Mouse (Mus musculus): ENCODE measurements around the gene Tma7. TPM values are rescaled to one million over a fixed set of nuclear protein-coding genes. Genes with fewer than 3 reads are reported as not detected.

Tma7 gene
- polyA plus RNA-seq, 1 experiment from 2014 or later: 585 TPM

GRCm38 (mm10) chr9:109073661-109074573 lies 8.5 kb downstream of the Tma7 start, which contains the start of gene Atrip:
Atrip (minus strand) TSS chr9:109074124.
- Histone ChIP-seq H3K27ac (ENCODE audit: low read length) (peak within 1 kb of the TSS; percentile 68), H3K27me3 (ENCODE audit: control insufficient read depth, insufficient read depth, low read length) (no peaks in the 10 kb centered on the region), H3K4me2 (ENCODE audit: low read depth, low read length) (peak within 1 kb of the TSS; percentile 85), H3K9me3 (replicated peaks; ENCODE audit: control insufficient read depth, low read length) (no peaks in the 10 kb centered on the region), H3K4me1 (ENCODE audit: control insufficient read depth, insufficient read depth, low read length) (peaks cover 15% of the 10 kb centered on the region), H3K36me3 (ENCODE audit: control insufficient read depth, insufficient read depth, low read length) (0 out of 2 replicates have a peak, but pooled peaks cover 6% of the 10 kb centered on the region), H3K9ac (ENCODE audit: low read length) (peak within 1 kb of the TSS; percentile 90), H3K4me3 (replicated peaks; ENCODE audit: low read length) (peak within 1 kb of the TSS; percentile 82)
- WGBS: under 1% methylated on average over 57 of the region's 57 CpGs
- ATAC-seq (ENCODE audit: insufficient read depth, low FRiP score): peak; percentile 98

GRCm38 (mm10) chr9:109068095-109068735 lies 14.2 kb downstream of the Tma7 start:
- Histone ChIP-seq H3K4me3 (replicated peaks; ENCODE audit: low read length) (no peak overlapping the region), H3K27me3 (ENCODE audit: control insufficient read depth, insufficient read depth, low read length) (no peaks in the 10 kb centered on the region), H3K4me1 (ENCODE audit: control insufficient read depth, insufficient read depth, low read length) (peaks cover 7% of the 10 kb centered on the region), H3K4me2 (ENCODE audit: low read depth, low read length) (no peak overlapping the region), H3K9ac (ENCODE audit: low read length) (no peak overlapping the region), H3K9me3 (replicated peaks; ENCODE audit: control insufficient read depth, low read length) (no peaks in the 10 kb centered on the region), H3K36me3 (ENCODE audit: control insufficient read depth, insufficient read depth, low read length) (peaks cover 6% of the 10 kb centered on the region), H3K27ac (ENCODE audit: low read length) (no peak overlapping the region)
- no peak for ATAC-seq (ENCODE audit: insufficient read depth, low FRiP score)
- 92% methylated on average over 3 of the region's 3 CpGs for WGBS

- Histone ChIP-seq H3K27me3 (ENCODE audit: control insufficient read depth, insufficient read depth, low read length) (no peaks in the 10 kb centered on the region), H3K4me1 (ENCODE audit: control insufficient read depth, insufficient read depth, low read length) (peaks cover 10% of the 10 kb centered on the region; the same call in 1 of the 2 replicates), H3K9ac (ENCODE audit: low read length) (no peak overlapping the region), H3K4me3 (replicated peaks; ENCODE audit: low read length) (no peak overlapping the region), H3K9me3 (replicated peaks; ENCODE audit: control insufficient read depth, low read length) (no peaks in the 10 kb centered on the region), H3K27ac (ENCODE audit: low read length) (no peak overlapping the region), H3K36me3 (ENCODE audit: control insufficient read depth, insufficient read depth, low read length) (no peaks in the 10 kb centered on the region; the same call in none of the 2 replicates), H3K4me2 (ENCODE audit: low read depth, low read length) (no peak overlapping the region)
- no peak for ATAC-seq (ENCODE audit: insufficient read depth, low FRiP score)
- 88% methylated on average over 5 of the region's 5 CpGs for WGBS
Observed at GRCm38 (mm10) chr9:109060898-109061295, 21.5 kb downstream of the Tma7 start.

GRCm38 (mm10) chr9:109060184-109060897 lies 22.0 kb downstream of the Tma7 start:
- Histone ChIP-seq H3K36me3 (ENCODE audit: control insufficient read depth, insufficient read depth, low read length) (no peaks in the 10 kb centered on the region; the same call in none of the 2 replicates), H3K27ac (ENCODE audit: low read length) (peak overlapping the region; percentile 95; the same call in 1 of the 2 replicates), H3K4me2 (ENCODE audit: low read depth, low read length) (no peak overlapping the region), H3K9me3 (replicated peaks; ENCODE audit: control insufficient read depth, low read length) (no peaks in the 10 kb centered on the region), H3K4me1 (ENCODE audit: control insufficient read depth, insufficient read depth, low read length) (peaks cover 11% of the 10 kb centered on the region), H3K4me3 (replicated peaks; ENCODE audit: low read length) (no peak overlapping the region), H3K27me3 (ENCODE audit: control insufficient read depth, insufficient read depth, low read length) (no peaks in the 10 kb centered on the region), H3K9ac (ENCODE audit: low read length) (peak overlapping the region; percentile 67; the same call in 1 of the 2 replicates)
- 87% methylated on average over 16 of the region's 16 CpGs for WGBS
- ATAC-seq (ENCODE audit: insufficient read depth, low FRiP score): no peak

- peak within 1 kb of the TSS; percentile 71 for H3K4me2 ChIP-seq (ENCODE audit: low read depth, low read length)
- peak within 1 kb of the TSS; percentile 95 for H3K27ac ChIP-seq (ENCODE audit: low read length)
- no peaks in the 10 kb centered on the region for H3K27me3 ChIP-seq (ENCODE audit: control insufficient read depth, insufficient read depth, low read length)
- 8% methylated on average over 15 of the region's 15 CpGs for WGBS
- H3K9ac ChIP-seq (ENCODE audit: low read length): peak within 1 kb of the TSS; percentile 67
- H3K9me3 ChIP-seq (replicated peaks; ENCODE audit: control insufficient read depth, low read length): no peaks in the 10 kb centered on the region
- peaks cover 18% of the 10 kb centered on the region for H3K4me1 ChIP-seq (ENCODE audit: control insufficient read depth, insufficient read depth, low read length)
- peak; percentile 92 for ATAC-seq (ENCODE audit: insufficient read depth, low FRiP score)
- H3K4me3 ChIP-seq (replicated peaks; ENCODE audit: low read length): peak within 1 kb of the TSS; percentile 43
- H3K36me3 ChIP-seq (ENCODE audit: control insufficient read depth, insufficient read depth, low read length): no peaks in the 10 kb centered on the region; the same call in 1 of the 2 replicates
Observed at GRCm38 (mm10) chr9:109059136-109059903, 23.1 kb downstream of the Tma7 start, which contains the start of gene Trex1. Trex1 (minus strand) TSS chr9:109059734.

GRCm38 (mm10) chr9:109058006-109058765 lies 24.2 kb downstream of the Tma7 start:
- Histone ChIP-seq H3K9ac (ENCODE audit: low read length) (peak overlapping the region; percentile 67), H3K27ac (ENCODE audit: low read length) (peak overlapping the region; percentile 95; the same call in 1 of the 2 replicates), H3K9me3 (replicated peaks; ENCODE audit: control insufficient read depth, low read length) (no peaks in the 10 kb centered on the region), H3K4me3 (replicated peaks; ENCODE audit: low read length) (peak overlapping the region; percentile 43; the same call in 1 of the 2 replicates), H3K4me1 (ENCODE audit: control insufficient read depth, insufficient read depth, low read length) (peaks cover 20% of the 10 kb centered on the region), H3K27me3 (ENCODE audit: control insufficient read depth, insufficient read depth, low read length) (no peaks in the 10 kb centered on the region), H3K36me3 (ENCODE audit: control insufficient read depth, insufficient read depth, low read length) (no peaks in the 10 kb centered on the region; the same call in 1 of the 2 replicates), H3K4me2 (ENCODE audit: low read depth, low read length) (peak overlapping the region; percentile 71)
- WGBS: 91% methylated on average over 19 of the region's 19 CpGs
- ATAC-seq (ENCODE audit: insufficient read depth, low FRiP score): no peak

- H3K27ac ChIP-seq (ENCODE audit: low read length): no peak overlapping the region
- H3K27me3 ChIP-seq (ENCODE audit: control insufficient read depth, insufficient read depth, low read length): no peaks in the 10 kb centered on the region
- H3K9ac ChIP-seq (ENCODE audit: low read length): no peak overlapping the region
- ATAC-seq (ENCODE audit: insufficient read depth, low FRiP score): no peak
- H3K4me2 ChIP-seq (ENCODE audit: low read depth, low read length): no peak overlapping the region
- H3K9me3 ChIP-seq (replicated peaks; ENCODE audit: control insufficient read depth, low read length): no peaks in the 10 kb centered on the region
- peaks cover 20% of the 10 kb centered on the region for H3K4me1 ChIP-seq (ENCODE audit: control insufficient read depth, insufficient read depth, low read length)
- H3K36me3 ChIP-seq (ENCODE audit: control insufficient read depth, insufficient read depth, low read length): no peaks in the 10 kb centered on the region; the same call in 1 of the 2 replicates
- WGBS: 91% methylated on average over 5 of the region's 5 CpGs
- no peak overlapping the region for H3K4me3 ChIP-seq (replicated peaks; ENCODE audit: low read length)
Observed at GRCm38 (mm10) chr9:109057543-109057942, 24.8 kb downstream of the Tma7 start.
